Mouse (Mus musculus) WW6 (cell line): ENCODE data around the gene Ufsp1.

Source experiments
- DNase-seq: peaks from one replicate; pipeline ENCODE4 v3.0.0-alpha.2; 2013; ENCODE audit warnings: low read depth, low spot score

The Ufsp1 gene

GRCm38 (mm10) chr5:137295712-137296111, 1.3 kb downstream of the Ufsp1 start:
- no peak for DNase-seq

DNA sequence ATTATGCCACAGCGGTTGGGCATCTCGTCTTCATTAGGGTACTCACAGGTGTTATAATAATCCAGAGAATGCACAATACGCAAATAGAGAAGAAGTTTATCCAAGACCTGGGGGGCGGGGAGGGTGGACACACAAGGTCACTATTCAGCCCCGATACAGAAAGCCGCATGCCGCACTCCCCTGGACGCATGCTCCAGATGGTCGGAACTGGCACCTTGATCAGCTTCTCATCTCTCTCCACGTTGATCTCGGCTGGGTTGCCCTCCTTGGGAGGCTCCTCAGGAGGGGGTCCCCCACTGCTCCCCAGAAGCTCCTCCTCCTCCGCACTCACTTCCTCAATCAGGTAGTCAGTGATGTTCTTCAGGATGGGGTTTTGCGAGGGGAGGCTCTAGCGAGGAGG, 2.7 kb downstream of the Ufsp1 start:
- no peak for DNase-seq

DNA sequence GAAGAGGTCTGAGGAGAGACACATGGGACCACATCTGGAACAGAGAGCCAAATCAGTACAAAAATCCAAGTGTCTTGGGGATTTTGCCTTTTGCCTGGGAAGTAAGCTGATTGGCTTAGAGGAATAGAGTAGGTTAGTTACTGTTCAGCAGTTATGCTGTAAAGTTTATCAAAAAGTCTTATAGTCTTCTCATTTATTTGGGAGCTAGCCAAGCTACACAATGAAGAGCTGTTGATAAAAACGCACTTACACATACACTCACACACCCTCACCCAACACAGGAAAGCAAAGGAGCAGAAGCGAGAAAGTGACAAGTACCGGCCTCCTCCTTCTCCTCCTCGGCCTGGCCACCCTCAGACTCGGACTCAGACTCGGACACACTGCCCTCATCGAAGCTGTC, 4.8 kb downstream of the Ufsp1 start:
- no peak for DNase-seq

DNA sequence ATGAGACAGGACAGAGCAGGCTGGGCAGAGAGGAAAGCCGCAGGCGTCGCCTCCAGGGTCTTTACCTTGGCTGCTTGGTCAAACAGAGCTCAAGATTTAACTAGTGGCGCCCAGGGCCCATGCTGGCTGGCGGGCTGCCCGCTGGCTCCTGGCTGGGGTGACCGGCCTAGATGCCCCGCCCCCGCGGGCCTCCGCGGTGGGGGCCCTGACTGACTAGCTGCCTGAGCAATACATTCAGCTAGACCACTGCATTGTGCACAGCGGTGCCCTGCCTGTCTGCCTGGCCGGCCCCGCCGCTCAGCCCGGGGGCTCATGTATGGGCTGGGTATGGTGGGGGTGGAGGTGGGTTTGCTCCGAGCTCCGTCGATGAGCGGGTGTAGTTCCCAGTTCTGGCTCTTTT, 6.8 kb downstream of the Ufsp1 start:
- DNase-seq = no peak

- no peak for DNase-seq
These were observed 9.2 kb downstream of the Ufsp1 start for GRCm38 (mm10) chr5:137303609-137304008.

- no peak for DNase-seq
These were observed 9.7 kb downstream of the Ufsp1 start for GRCm38 (mm10) chr5:137304165-137304564.

- no peak for DNase-seq
These were observed 10.4 kb downstream of the Ufsp1 start for GRCm38 (mm10) chr5:137304816-137305215.

GRCm38 (mm10) chr5:137305822-137306221, 11.4 kb downstream of the Ufsp1 start:
- DNase-seq = no peak

DNA sequence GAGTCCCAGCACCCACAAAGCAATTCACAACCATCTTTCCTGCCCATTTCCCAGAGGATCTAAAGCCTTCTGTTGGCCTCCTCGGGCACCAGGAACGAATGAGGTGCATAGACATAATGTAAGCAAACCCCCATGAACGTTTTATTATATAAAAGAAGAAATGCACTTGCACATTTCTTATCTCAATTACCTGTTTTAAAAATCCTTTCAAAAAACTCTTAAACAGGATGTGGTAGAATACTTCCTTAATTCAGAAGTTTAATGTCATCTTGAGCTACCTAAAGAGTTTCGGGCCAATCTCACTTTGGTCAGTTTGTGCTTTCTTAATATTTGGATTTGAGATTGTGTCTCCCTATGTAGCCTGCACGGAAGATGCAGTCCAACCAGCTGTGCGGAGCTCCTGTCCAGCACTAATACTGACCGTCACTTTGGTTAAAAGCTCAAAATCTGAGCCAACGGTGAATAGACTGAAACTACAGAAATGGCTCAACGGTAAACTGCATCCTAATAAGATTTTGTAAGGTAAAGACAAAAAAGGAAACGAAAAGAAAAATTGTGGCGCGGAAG, 12.1 kb downstream of the Ufsp1 start:
- DNase-seq = no peak

DNA sequence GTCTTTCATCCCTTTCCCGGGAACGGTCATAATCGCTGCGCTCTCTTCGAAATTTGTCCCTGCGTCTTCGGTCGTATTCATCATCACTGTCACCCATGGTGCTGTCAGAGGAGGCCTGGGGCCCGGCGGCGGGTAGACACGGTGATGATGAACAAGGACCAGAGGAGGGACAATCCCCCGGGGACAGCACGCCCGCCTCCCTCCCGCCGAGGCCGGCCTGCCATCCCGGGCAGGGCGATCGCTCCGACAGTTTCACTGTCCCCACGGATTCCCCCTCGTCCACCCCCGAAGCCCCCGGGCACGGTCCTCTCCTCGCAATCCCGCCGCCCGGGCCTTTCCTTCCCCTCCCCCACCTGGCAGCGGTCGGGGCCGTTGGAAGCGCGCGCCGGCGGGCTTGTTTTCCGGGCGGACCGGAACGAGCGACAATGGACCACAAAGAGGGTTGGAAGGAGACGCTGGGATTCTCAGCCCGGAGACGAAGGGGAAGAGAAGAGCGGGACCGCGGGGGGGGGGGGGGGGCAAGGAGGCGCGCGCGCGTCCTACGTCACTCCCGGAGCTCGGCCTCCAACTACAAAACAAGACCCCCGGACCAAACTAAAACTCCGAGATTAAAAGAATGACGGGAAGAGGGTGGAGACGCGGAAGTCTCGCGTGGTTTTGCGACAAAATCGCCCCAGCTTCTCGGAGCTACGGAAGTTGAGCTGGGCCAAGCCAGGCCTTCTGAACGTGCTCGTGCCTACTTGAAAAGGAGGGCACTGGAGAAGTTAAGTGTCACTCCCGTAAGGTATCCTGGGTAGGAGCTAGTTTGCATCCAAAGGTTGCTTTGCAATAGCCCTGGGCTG, 12.9 kb downstream of the Ufsp1 start, which contains the start of gene Srrt:
Gene Srrt (minus strand): TSS at position 604 of the 842 bp plus-strand sequence.
- peak; percentile 80 for DNase-seq

DNA sequence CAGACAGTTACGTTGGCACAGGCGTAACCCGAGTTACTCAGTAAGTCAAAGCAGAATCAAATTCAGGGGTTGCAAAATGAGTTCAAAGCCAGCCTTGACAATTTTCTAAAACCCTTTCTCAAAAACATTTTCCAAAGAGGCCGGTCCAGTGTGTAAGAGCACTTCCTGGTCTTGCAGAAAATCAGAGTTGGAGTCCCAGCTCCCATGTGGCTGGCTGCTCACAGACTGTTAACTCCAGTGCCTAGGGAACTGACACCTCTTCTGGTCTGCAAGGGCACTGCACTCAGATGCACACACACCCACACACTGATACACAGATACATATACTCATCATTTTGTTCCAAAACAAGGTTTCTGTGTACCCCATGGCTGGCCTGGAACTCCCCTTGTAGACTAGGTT, 13.9 kb downstream of the Ufsp1 start:
- no peak for DNase-seq

GRCm38 (mm10) chr5:137313466-137314192, 19.2 kb downstream of the Ufsp1 start:
- DNase-seq = no peak

DNA sequence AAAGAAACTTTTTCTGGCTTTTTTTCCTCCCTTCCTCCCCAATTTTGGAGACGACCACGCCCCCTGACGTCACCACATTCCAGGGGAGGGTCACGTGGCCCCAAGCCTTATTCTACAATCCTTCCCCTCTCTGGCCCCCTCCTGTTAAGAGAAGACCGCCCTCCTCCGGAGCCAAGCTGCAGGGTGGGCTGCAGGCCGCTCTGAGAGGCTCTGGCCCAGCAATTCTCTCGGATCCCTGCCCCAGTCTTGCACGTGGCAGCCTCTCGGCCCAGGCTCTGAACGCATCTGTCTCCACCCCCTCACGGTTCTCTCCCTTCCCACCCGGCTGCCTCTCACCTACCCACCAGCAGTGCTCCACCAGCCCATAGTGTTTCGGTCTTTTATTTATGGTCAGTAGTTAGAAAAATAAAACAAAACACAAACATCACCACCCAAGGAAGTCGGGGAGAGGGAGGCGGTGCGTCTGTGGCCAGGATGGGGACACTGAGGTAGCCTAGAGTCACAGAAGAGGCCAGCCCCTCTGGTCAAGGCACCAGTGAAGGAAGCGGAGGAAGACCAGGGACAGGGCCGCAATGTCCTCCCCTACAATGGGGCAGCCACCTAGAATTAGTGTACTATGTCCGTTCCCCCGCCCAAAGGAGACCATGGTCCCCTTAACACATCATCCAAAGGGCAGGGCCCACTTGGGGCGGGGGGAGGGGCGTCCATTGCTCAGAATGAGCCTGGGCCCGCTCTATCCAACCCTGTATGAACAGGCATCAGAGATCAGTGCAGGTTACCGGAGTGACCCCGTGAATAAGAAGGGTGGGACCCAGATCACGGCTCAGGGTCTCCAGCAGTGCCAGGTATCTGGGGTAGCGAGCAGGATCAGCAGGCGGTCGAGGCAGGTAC, 20.0 kb downstream of the Ufsp1 start, which contains the start of gene Trip6:
Gene Trip6 (minus strand): TSS at position 212 of the 891 bp plus-strand sequence.
- DNase-seq = peak; percentile 78

- DNase-seq = no peak
These were observed 20.9 kb downstream of the Ufsp1 start for GRCm38 (mm10) chr5:137315084-137315903.

- no peak for DNase-seq
These were observed 22.9 kb downstream of the Ufsp1 start for GRCm38 (mm10) chr5:137317361-137317760.

GRCm38 (mm10) chr5:137318570-137318969, 24.1 kb downstream of the Ufsp1 start:
- no peak for DNase-seq

GRCm38 (mm10) chr5:137320996-137321395, 26.6 kb downstream of the Ufsp1 start:
- no peak for DNase-seq

DNA sequence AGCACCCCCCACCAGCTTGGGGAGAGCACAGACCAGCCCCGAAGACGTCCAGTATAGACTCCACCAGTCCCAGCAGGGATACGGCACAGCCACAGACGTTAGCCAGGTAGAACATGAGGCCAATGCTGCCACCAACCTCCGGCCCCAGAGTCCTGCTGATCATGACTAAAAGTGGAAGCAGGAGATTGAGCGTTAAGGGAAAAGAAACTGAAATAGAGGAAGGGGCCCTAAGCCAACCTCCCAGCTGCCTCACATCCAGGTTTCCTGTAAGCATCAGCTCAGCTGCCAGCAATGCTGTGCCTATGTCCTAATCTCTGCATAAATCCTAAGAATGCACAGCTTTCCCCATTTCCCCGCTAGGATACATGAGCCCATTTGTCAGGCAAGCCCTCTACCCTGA, 36.5 kb downstream of the Ufsp1 start:
- DNase-seq = no peak

- no peak for DNase-seq
These were observed 38.6 kb downstream of the Ufsp1 start for GRCm38 (mm10) chr5:137332857-137333511.
